Mouse (Mus musculus) hindbrain, embryonic 12.5 days (tissue): Measurements from ENCODE around the gene Aicda. TPM values are rescaled to one million over a fixed set of nuclear protein-coding genes. Genes with fewer than 3 reads are reported as not detected.

Experiments used
- ATAC-seq: fragments of 200-750 bp; cut with Nextera tagmentation; 2 replicates; pipeline ENCODE4 v1.8.0; 2017; ENCODE audit warnings: moderate TSS enrichment; ENCODE audit not compliant: low FRiP score
- H3K27ac ChIP-seq: fragments of 300-500 bp; sonication (generic); 2 replicates; pipeline ENCODE4 v1.5.1; 2016; ENCODE audit warnings: mild to moderate bottlenecking
- H3K27me3 ChIP-seq: fragments of 300-500 bp; sonication (generic); 2 replicates; pipeline ENCODE4 v1.6.1; 2016; ENCODE audit warnings: mild to moderate bottlenecking
- H3K36me3 ChIP-seq: fragments of 300-500 bp; sonication (generic); 2 replicates; pipeline ENCODE4 v1.6.1; 2016; ENCODE audit warnings: mild to moderate bottlenecking
- H3K4me1 ChIP-seq: fragments of 300-500 bp; sonication (generic); 2 replicates; pipeline ENCODE4 v1.6.1; 2016
- H3K4me2 ChIP-seq: fragments of 300-500 bp; sonication (generic); replicated peaks from 2 replicates; pipeline ENCODE4 v1.6.1; 2016; ENCODE audit warnings: mild to moderate bottlenecking
- H3K4me3 ChIP-seq: fragments of 300-500 bp; sonication (generic); 2 replicates; pipeline ENCODE4 v1.5.1; 2016; ENCODE audit warnings: mild to moderate bottlenecking
- H3K9ac ChIP-seq: fragments of 300-500 bp; sonication (generic); 2 replicates; pipeline ENCODE4 v1.6.1; 2016; ENCODE audit warnings: mild to moderate bottlenecking, moderate library complexity
- H3K9me3 ChIP-seq: fragments of 300-500 bp; sonication (generic); replicated peaks from 2 replicates; pipeline ENCODE4 v1.6.1; 2016; ENCODE audit warnings: mild to moderate bottlenecking
- WGBS: fragments of 180-500 bp; shearing (Covaris S2); methylation state at CpG from one replicate; pipeline ENCODE4 v1.1.7; 2016; 5-methylcytosine and 5-hydroxymethylcytosine counted together
- polyA plus RNA-seq: library from polyadenylated mRNA; unstranded; fragments of >200 nt; fragmentation: Nextera tagmentation; extraction: Ambion mirVana; gene quantifications from 2 replicates; pipeline ENCODE4 v1.2.1, GENCODE M21; 2016

The Aicda gene
- polyA plus RNA-seq, 1 experiment from 2014 or later, result 0.15 TPM

DNA sequence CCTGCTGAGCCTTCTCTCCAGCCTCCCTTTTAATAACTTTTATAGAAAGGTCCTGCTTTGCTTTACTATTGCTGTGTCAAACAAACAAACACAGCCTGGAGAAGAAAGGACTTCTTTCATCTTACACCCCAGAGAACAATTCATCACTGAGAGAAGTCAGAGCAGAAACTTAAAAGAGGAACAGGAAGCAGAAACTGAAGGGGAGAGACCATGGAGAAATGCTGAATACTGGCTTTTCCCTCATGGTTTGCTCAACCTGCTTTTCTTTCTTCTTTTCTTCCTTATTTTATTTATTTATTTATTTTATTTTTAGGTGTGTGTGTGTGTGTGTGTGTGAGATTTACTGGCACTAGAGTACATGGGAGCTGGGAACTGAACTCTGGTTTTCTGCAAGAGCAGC is 50.7 kb downstream of the Aicda start:
- H3K9ac ChIP-seq, result no peak overlapping the region
- no peaks in the 10 kb centered on the region for H3K36me3 ChIP-seq
- H3K27ac ChIP-seq, result no peak overlapping the region
- no peak overlapping the region for H3K4me2 ChIP-seq
- no peak for ATAC-seq
- no peaks in the 10 kb centered on the region for H3K27me3 ChIP-seq
- H3K9me3 ChIP-seq, result no peaks in the 10 kb centered on the region
- no peak overlapping the region for H3K4me3 ChIP-seq
- H3K4me1 ChIP-seq, result no peaks in the 10 kb centered on the region

GRCm38 (mm10) chr6:122605483-122605882 is 51.9 kb downstream of the Aicda start:
- Histone ChIP-seq H3K9me3 (no peaks in the 10 kb centered on the region), H3K4me3 (no peak overlapping the region), H3K9ac (no peak overlapping the region), H3K4me1 (no peaks in the 10 kb centered on the region), H3K4me2 (no peak overlapping the region), H3K36me3 (no peaks in the 10 kb centered on the region), H3K27me3 (no peaks in the 10 kb centered on the region), H3K27ac (no peak overlapping the region)
- no peak for ATAC-seq
- 97% methylated on average over 8 of the region's 8 CpGs for WGBS

DNA sequence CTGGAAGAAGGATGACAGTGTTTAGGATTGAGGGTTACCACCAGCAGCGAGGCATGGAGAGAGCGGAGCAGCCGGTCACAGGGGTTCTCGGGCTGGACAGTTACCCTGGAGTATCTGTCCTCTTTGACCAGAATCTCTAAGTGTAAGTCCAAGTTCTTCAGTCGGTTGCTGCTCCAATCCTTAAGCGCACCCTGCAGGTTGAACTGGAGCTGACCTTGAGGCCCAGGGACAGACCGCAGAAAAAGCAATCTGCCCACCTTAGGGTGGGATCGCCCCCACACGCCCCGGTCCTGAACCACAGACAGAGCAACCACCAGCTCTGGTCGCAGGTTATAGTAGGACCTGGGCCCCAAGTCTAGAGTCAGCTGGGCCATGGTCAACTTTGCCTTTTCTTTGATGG is 53.1 kb downstream of the Aicda start:
- WGBS, result 96% methylated on average over 11 of the region's 11 CpGs
- Histone ChIP-seq H3K9ac (no peak overlapping the region), H3K4me1 (no peaks in the 10 kb centered on the region), H3K9me3 (no peaks in the 10 kb centered on the region), H3K36me3 (no peaks in the 10 kb centered on the region), H3K27ac (no peak overlapping the region), H3K27me3 (no peaks in the 10 kb centered on the region), H3K4me3 (no peak overlapping the region), H3K4me2 (no peak overlapping the region)
- ATAC-seq, result no peak

GRCm38 (mm10) chr6:122607700-122608099 is 54.1 kb downstream of the Aicda start:
- Histone ChIP-seq H3K4me2 (no peak overlapping the region), H3K27ac (no peak overlapping the region), H3K9ac (no peak overlapping the region), H3K27me3 (no peaks in the 10 kb centered on the region), H3K4me1 (no peaks in the 10 kb centered on the region), H3K9me3 (no peaks in the 10 kb centered on the region), H3K4me3 (no peak overlapping the region), H3K36me3 (no peaks in the 10 kb centered on the region)
- WGBS, result 97% methylated on average over 12 of the region's 12 CpGs
- ATAC-seq, result no peak

DNA sequence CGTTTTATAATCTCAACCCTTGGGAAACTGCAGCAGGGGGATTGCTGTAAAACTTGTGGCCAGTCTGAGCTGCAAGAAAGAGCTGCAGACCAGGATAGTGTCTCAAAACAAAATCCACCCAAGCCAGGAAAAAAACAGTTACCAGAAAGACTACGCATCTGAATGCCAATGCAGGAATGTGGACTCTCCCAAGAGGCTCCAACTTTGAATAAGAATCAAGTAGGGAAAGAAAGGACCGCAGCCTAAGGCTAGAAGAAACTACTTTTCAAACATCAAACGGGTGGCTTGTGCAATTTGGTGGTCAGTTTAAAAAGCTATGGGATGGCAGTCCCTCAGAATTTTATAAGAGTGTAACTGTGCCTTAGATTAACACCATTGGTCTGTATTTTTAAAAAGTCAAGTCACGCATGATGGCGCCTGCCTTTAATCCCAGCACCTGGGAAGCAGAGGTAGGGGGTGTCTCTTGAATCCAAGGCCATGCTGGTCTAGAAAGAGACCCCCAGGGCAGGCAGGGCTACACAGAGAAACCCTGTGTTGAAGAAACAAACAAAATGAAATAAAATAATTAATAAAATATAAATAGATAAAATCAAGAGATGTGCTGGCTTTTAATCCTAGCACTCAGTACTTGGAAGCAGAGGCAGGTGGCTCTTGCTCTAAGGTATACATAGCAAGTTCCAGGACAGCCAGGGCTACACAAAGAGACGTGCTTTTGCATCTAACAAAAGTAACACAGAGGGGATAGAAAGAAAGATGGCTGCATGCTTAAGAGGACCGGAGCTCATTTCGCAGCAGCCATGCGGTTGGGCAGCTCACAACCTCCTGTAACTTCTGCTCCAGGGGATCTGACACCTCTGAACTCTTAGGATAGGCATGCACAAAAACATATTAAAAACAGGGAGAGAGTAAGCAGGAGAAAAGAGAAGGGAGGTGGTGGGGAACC is 55.1 kb downstream of the Aicda start:
- Histone ChIP-seq H3K36me3 (no peaks in the 10 kb centered on the region), H3K4me1 (no peaks in the 10 kb centered on the region), H3K27ac (no peak overlapping the region), H3K9me3 (no peaks in the 10 kb centered on the region), H3K9ac (no peak overlapping the region), H3K27me3 (no peaks in the 10 kb centered on the region), H3K4me2 (no peak overlapping the region), H3K4me3 (no peak overlapping the region)
- WGBS, result 77% methylated on average over 10 of the region's 10 CpGs
- no peak for ATAC-seq

- no peaks in the 10 kb centered on the region for H3K4me1 ChIP-seq
- no peak overlapping the region for H3K27ac ChIP-seq
- no peaks in the 10 kb centered on the region for H3K36me3 ChIP-seq
- no peaks in the 10 kb centered on the region for H3K27me3 ChIP-seq
- 77% methylated on average over 9 of the region's 9 CpGs for WGBS
- no peak overlapping the region for H3K4me2 ChIP-seq
- no peak overlapping the region for H3K4me3 ChIP-seq
- ATAC-seq, result no peak
- H3K9ac ChIP-seq, result no peak overlapping the region
- H3K9me3 ChIP-seq, result no peaks in the 10 kb centered on the region
Observed at GRCm38 (mm10) chr6:122609377-122609728, 55.8 kb downstream of the Aicda start.

- no peak within 1 kb of the TSS for H3K4me3 ChIP-seq
- no peak within 1 kb of the TSS for H3K9ac ChIP-seq
- ATAC-seq, result no peak
- 57% methylated on average over 14 of the region's 14 CpGs for WGBS
- H3K27me3 ChIP-seq, result no peaks in the 10 kb centered on the region
- no peaks in the 10 kb centered on the region for H3K9me3 ChIP-seq
- no peaks in the 10 kb centered on the region for H3K36me3 ChIP-seq
- no peak within 1 kb of the TSS for H3K27ac ChIP-seq
- H3K4me2 ChIP-seq, result no peak within 1 kb of the TSS
- H3K4me1 ChIP-seq, result no peaks in the 10 kb centered on the region
Observed at GRCm38 (mm10) chr6:122609771-122610170, 56.2 kb downstream of the Aicda start, which contains the start of gene Gdf3. Gene Gdf3, minus strand, starts transcription at chr6:122610087.

GRCm38 (mm10) chr6:122612426-122612825 is 58.8 kb downstream of the Aicda start:
- WGBS, result 89% methylated on average over 4 of the region's 4 CpGs

More at GRCm38 (mm10) chr6:122612426-122612825, 58.8 kb downstream of the Aicda start:
- no peaks in the 10 kb centered on the region for H3K27me3 ChIP-seq
- H3K4me1 ChIP-seq, result no peaks in the 10 kb centered on the region
- no peaks in the 10 kb centered on the region for H3K36me3 ChIP-seq
- H3K4me2 ChIP-seq, result no peak overlapping the region
- H3K4me3 ChIP-seq, result no peak overlapping the region
- H3K9me3 ChIP-seq, result no peaks in the 10 kb centered on the region
- no peak overlapping the region for H3K27ac ChIP-seq
- ATAC-seq, result no peak
- H3K9ac ChIP-seq, result no peak overlapping the region

Other genes with a start within 250 kb of the Aicda start
- gene M6pr, start 245.1 kb upstream of the Aicda start, polyA plus RNA-seq, result 68.7 and 70.4 TPM in 2 replicates
- 34.9 and 40.5 TPM in 2 replicates for gene Phc1, start 213.2 kb upstream of the Aicda start, polyA plus RNA-seq
- gene Rimklb, start 55.0 kb upstream of the Aicda start, polyA plus RNA-seq, result 78.4 and 90.9 TPM in 2 replicates
- 1.6 and 2.6 TPM in 2 replicates for gene Mfap5, start 48.0 kb upstream of the Aicda start, polyA plus RNA-seq
- 1.8 and 2.9 TPM in 2 replicates for gene Apobec1, start 48.6 kb downstream of the Aicda start, polyA plus RNA-seq
- gene Gdf3, start 56.3 kb downstream of the Aicda start, polyA plus RNA-seq, result 0.09 TPM in 1 of 2 replicates, not detected in the other
- gene Dppa3, start 72.6 kb downstream of the Aicda start, polyA plus RNA-seq, result not detected in 2 replicates
- gene Nanog, start 153.7 kb downstream of the Aicda start, polyA plus RNA-seq, result 0.14 and 0.27 TPM in 2 replicates
- 24.7 and 25.3 TPM in 2 replicates for gene Slc2a3, start 247.8 kb downstream of the Aicda start, polyA plus RNA-seq